Mouse (Mus musculus) urinary bladder, postnatal 25 days (tissue): ENCODE measurements around the gene Plekhj1.
A peak's percentile ranks its signal among the peaks of the same experiment; 100 is the strongest.

Experiments used
- DNase-seq: peaks from one replicate; pipeline ENCODE4 v3.0.0; 2022; ENCODE audit warnings: low spot score

Gene Plekhj1

DNA sequence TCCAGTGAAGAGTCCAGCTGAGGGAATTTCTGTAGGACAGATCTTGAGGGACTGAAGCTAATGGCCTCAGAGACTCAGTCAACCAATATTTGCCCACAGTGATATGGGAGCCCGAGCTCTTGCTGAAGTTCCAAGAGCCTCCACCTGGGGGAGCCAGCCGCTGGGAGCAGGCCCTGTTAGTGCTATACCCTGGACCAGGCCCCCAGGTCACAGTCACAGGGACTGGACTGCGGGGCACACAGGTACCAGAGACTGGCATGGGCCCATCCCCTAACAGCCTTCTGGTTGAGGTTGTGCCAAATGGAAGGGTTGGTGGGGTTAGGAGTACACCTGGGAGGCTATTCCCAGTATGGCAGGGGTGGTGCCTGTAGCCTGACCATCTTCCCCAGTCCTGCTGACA lies 7.5 kb upstream of the Plekhj1 start:
- DNase-seq, result peak; percentile 78

- no peak for DNase-seq
Observed at GRCm38 (mm10) chr10:80805322-80805721, 6.9 kb upstream of the Plekhj1 start.

GRCm38 (mm10) chr10:80804916-80805315 lies 6.5 kb upstream of the Plekhj1 start, which contains the start of gene Amh:
Amh (plus strand) TSS chr10:80805243.
- DNase-seq, result no peak

GRCm38 (mm10) chr10:80804340-80804739 lies 5.9 kb upstream of the Plekhj1 start:
- DNase-seq, result no peak

- DNase-seq, result no peak
Observed at GRCm38 (mm10) chr10:80802996-80803395, 4.6 kb upstream of the Plekhj1 start.

DNA sequence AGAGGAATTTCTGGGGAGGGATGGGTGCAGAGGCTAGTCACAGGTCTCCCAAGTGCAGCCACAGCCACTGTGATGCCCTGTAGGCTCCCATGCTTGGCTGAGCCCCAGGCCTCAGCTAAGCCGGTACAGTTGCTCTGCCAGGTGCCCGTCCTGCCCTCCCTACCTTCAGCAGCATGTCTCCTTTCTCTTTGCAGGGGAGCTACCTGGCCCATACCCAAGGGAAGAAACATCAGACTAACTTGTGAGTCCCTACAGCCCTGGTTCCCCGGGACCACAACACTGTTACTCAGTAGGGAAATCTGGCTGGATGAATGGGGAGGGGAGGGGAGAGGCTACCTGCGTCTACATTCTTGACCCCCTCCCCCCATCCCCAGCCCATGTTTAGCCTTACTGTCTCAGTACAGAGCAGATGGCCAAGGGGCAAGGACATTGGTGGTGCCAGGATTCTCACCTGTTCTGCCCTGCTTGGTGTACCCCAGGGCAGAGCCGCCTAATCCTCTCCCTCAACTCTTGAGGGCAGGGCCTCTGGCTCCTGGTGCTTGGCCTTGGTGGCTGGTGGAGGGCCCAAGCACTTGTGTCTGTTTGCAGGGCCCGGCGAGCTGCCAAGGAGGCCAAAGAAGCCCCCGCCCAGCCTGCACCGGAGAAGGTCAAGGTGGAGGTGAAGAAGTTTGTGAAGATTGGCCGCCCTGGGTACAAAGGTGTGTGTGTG lies 3.9 kb upstream of the Plekhj1 start:
- no peak for DNase-seq

GRCm38 (mm10) chr10:80799070-80799566 lies 692 bp upstream of the Plekhj1 start:
- no peak for DNase-seq

GRCm38 (mm10) chr10:80797186-80798149 lies 958 bp downstream of the Plekhj1 start:
- DNase-seq, result no peak

DNA sequence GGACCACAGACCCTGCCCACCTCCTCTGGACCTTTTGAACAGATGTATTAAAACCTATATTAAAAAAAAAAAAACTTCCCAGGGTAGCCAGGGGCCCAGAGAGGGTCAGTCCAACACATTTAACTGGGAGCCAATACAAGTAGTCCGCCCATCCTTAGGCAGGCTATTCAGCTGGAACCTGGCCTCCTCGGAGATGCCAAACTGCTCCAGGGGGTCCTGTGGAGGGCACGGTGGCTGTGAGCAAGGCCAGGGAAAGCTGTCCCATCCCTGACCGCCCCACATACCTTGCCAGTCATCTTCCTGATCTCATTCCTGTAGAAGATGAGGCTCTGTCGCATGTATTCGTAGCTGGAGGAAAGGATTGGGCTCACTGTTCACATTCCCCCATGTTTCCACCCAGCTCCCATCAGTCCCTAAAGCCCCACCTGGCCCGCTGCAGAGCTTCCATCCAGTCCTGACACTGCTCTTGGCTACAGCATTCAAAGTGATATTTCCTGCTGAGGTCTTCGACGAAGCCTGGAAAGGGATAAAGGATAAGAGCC lies 2.0 kb downstream of the Plekhj1 start:
- no peak for DNase-seq

DNA sequence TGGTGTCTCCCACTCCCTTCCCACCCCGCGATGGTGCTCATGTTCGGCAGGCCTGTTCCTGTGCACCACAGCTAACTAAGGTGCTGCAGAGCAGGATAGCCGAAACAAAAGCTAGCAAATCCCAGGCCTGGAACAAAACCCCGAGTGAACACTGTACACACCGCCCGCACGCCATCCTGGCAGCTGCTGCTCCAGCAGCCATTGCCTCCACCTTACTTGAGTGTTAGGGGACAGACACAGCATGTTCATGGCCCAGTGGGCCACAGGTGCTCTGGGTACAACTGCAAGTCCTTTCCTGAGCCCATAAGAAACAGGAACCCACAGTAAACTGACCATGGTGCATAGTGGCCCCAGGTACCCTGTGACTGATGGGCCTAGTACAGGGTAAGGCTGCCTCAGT lies 3.7 kb downstream of the Plekhj1 start:
- no peak for DNase-seq

DNA sequence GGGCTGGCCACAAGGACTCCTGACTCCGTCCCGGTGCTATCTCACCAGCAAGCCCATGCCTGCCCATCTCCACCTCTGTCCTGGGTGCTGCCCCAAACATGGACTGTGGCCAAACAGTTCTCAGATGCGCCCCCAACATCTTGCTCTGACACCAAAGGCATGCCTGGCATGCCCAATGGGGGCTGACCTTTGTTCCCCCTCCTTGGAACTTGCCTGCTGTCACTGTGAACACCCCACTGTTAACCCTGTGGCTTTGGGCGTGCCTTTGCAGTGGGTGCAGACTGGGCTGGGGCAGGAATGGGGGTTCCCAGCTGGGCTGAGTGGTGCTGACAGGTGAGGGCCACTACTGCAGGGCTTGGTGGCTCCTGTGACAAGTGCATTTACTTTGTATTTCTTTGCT lies 4.6 kb downstream of the Plekhj1 start:
- no peak for DNase-seq

DNA sequence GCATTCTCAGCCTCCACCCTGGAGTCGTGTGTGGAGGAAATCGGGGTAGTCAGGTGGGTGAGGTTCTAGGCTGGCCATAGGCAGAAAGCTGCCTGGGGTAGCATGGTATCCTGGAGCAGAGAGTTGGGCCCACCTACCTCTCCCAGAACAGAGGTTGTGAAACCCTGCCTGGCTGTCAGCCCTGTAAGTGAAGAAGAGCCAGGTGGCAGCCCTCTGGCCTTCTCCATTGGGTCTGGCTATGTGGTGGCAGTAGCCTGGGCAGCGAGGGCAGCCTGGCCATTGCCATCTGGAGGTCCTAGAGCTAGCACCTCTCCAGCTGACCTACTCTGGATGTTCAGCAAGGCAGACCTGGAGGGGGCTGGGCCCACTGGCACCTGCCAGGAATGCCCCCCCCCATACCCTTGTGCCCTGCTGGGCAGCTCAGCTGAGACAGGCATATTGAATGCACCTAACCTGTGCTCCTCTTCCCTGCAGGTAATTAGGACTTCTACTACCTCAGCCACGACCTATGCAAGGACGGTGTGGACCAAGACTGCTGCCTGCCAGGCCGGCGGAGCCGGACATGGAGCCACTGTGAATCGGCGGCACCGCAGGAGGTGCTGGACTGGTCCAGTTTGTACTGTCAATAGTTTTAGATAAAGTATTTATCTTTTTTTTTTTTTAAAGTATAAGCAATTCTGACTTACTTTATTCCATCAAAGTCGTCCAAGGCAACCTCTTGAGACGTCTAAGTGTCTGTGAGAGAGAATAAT lies 5.2 kb downstream of the Plekhj1 start:
- DNase-seq, result no peak

GRCm38 (mm10) chr10:80792175-80793032 lies 6.0 kb downstream of the Plekhj1 start:
- no peak for DNase-seq

DNA sequence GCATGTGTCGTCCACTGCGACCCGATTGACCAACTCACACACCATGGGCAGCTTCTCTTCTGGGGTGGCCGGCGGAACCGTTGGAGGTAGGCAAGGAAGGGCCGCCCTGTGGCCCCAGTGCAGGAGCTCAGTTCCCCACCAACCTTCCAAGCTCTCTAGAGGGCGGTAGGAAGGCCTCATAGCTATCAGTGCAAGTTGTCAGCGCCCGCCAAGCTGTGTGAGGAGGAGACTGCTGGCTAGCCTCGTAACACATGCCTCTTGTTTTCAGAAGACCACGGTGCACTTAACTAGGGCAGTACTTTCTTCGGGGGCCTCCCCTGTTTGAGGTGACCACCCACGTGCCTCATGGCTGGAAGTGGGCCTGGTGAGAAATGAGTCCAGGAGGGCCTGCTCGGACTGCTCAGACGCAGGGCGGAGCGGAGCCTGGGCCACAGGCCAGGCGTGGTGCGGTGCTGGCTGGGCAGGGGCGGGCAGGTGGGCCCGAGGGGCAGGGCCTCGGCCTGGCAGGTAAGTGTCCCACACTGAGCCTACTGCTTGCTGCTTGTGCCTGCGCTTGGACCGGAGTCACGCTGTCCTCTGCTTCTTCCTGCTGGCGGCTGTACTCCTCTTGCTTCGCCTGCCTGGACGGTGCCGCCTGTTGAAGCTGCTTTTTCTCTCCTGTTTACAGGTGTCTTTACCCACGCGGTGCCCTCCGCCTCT lies 6.8 kb downstream of the Plekhj1 start:
- no peak for DNase-seq

- no peak for DNase-seq
Observed at GRCm38 (mm10) chr10:80790761-80791404, 7.5 kb downstream of the Plekhj1 start.

GRCm38 (mm10) chr10:80787517-80787916 lies 10.9 kb downstream of the Plekhj1 start:
- no peak for DNase-seq

GRCm38 (mm10) chr10:80785963-80786362 lies 12.5 kb downstream of the Plekhj1 start:
- DNase-seq, result no peak

DNA sequence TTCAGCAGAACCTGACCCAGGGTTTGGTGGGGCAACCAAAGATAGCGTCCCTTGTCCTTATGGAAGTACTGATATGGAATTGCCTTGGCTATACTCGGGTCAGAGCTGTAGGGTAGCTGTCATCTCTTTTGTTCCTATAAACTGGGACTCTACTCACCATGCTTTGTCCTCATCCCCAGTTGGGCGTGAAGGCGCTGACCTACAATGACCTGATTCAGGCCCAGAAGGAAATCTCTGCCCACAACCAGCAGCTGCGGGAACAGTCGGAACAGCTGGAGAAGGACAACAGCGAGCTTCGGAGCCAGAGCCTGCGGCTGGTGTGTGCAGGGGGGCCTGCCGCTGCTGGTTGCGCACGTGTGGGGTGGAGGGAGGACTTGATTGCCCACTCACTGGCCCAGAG lies 13.6 kb downstream of the Plekhj1 start:
- DNase-seq, result no peak

DNA sequence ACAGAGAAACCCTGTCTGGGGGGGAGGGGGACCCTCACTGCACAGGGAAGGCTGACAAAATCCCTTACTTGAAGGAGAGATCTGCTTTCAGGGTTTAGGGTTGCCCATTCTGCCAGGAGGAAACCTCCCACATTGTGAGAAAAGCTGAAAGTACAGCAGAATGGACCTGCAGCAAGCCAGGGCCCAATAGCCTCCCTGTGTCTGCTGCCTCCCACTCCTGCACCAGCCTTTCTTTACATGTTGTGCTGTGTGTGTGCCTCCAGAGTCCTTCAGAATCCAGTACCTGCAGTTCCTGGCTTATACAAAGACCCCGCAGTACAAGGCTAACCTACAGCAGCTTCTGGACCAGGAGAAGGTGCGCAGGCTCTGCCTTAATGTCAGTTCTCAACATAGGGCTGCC lies 14.1 kb downstream of the Plekhj1 start:
- no peak for DNase-seq

DNA sequence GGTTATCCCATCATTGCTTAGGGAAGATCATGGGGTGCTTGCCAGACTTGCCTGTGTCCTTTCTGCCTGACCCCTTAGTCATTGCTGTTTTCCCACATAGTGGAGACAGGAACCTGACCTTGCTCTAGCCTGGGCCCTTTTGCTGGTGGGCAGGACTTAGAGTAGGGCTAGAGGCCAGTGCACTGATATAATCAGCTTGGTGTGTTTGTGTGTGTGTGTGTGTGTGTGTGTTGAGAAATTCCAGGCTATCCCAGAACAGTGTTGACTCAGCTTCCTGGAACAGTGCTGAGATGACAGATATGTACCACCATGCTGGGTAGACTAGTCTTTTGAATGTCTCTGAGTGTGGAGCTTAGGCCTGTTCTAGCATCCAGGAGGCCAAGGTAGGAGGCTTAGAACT lies 18.9 kb downstream of the Plekhj1 start:
- no peak for DNase-seq
